Mouse (Mus musculus): ENCODE data around the gene Wwox. TPM values are rescaled to one million over a fixed set of nuclear protein-coding genes. Genes with fewer than 3 reads are reported as not detected.

The Wwox gene
- polyA plus RNA-seq, 1 experiment from 2014 or later: 12.9 TPM

DNA sequence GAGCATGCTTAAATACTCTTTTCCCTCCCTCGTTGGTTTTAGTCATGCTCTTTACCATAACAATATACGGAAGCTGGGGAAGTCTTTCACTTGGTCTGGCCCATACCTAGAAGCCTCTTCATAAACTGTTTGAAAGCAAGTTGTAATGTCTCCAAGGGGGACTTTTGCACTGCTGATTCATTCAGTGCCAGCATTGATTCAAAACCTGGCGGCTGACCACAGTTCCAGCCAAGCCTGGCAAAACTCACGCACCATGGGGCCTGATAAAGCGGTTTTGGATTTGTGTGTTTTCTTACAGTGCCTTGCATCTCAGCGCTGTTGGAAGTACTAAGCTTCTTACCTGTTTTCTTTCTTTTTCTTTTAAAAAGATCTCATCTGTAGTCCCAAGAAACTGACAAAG lies 834.5 kb downstream of the Wwox start:
- peak; percentile 33 for DNase-seq
- no peak overlapping the region for H3K4me3 ChIP-seq (replicated peaks; ENCODE audit: low read depth, low read length)
- no peaks in the 10 kb centered on the region for H3K27me3 ChIP-seq (ENCODE audit: control insufficient read depth, insufficient read depth, low read length)
- no peaks in the 10 kb centered on the region for H3K9me3 ChIP-seq (ENCODE audit: control insufficient read depth, low read length)
- H3K4me2 ChIP-seq (ENCODE audit: low read length): no peak overlapping the region
- 55% methylated on average over 6 of the region's 6 CpGs for WGBS
- no peak for ATAC-seq (ENCODE audit: low FRiP score, low TSS enrichment)
- H3K4me1 ChIP-seq (ENCODE audit: control insufficient read depth, insufficient read depth, low read length): no peaks in the 10 kb centered on the region
- H3K9ac ChIP-seq (replicated peaks; ENCODE audit: low read length): no peak overlapping the region
- no peak overlapping the region for H3K27ac ChIP-seq (replicated peaks; ENCODE audit: low read depth, low read length)
- no peaks in the 10 kb centered on the region for H3K36me3 ChIP-seq (ENCODE audit: control insufficient read depth, insufficient read depth, low read length)

DNA sequence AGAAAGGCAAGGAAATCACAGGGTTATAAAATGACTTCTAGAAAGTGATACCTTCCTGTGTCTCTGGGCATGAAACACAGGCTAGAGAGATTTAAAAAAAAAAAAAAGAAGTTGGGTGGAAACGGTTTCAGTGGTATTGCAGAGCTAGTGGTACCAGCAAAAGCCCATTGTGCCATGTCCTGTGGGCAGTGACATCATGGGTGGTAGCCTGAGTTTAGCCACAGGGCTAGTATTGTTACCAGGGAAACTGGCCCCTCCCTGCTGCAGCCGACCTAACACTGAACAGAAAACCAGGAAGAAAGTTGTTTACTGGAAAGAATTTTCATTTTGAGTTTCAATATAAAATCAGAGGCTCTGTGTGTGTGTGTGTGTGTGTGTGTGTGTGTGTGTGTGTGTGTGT lies 836.8 kb downstream of the Wwox start:
- 66% methylated on average over 2 of the region's 2 CpGs for WGBS
- no peak overlapping the region for H3K4me2 ChIP-seq (ENCODE audit: low read length)
- H3K4me3 ChIP-seq (replicated peaks; ENCODE audit: low read depth, low read length): no peak overlapping the region
- no peak overlapping the region for H3K27ac ChIP-seq (replicated peaks; ENCODE audit: low read depth, low read length)
- H3K9me3 ChIP-seq (ENCODE audit: control insufficient read depth, low read length): no peaks in the 10 kb centered on the region
- no peaks in the 10 kb centered on the region for H3K4me1 ChIP-seq (ENCODE audit: control insufficient read depth, insufficient read depth, low read length)
- no peak for ATAC-seq (ENCODE audit: low FRiP score, low TSS enrichment)
- DNase-seq: no peak
- H3K27me3 ChIP-seq (ENCODE audit: control insufficient read depth, insufficient read depth, low read length): no peaks in the 10 kb centered on the region
- H3K36me3 ChIP-seq (ENCODE audit: control insufficient read depth, insufficient read depth, low read length): no peaks in the 10 kb centered on the region
- H3K9ac ChIP-seq (replicated peaks; ENCODE audit: low read length): no peak overlapping the region

DNA sequence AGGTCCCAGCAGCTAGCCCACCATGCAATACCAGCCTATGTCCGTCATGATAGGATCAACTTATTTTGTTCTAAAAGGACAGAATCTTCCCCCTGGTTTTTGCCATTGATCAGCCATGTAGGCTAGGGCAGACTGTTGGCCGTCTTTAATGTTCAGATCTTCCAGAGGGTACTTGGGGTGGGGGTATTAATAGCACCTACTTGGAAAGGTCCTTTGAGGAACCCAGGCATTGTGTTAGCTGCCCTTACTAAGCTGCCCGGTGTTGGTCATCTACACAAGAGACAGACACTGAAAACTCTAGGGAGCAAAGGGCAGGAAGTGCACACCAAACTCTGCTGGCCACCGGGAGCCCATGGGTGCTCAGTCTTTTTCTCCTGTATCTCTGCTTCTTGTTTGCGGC lies 838.8 kb downstream of the Wwox start:
- H3K36me3 ChIP-seq (ENCODE audit: control insufficient read depth, insufficient read depth, low read length): no peaks in the 10 kb centered on the region
- H3K4me2 ChIP-seq (ENCODE audit: low read length): no peak overlapping the region
- no peak overlapping the region for H3K9ac ChIP-seq (replicated peaks; ENCODE audit: low read length)
- H3K27ac ChIP-seq (replicated peaks; ENCODE audit: low read depth, low read length): no peak overlapping the region
- DNase-seq: no peak
- ATAC-seq (ENCODE audit: low FRiP score, low TSS enrichment): no peak
- WGBS: 72% methylated on average over 5 of the region's 5 CpGs
- H3K9me3 ChIP-seq (ENCODE audit: control insufficient read depth, low read length): no peaks in the 10 kb centered on the region
- no peak overlapping the region for H3K4me3 ChIP-seq (replicated peaks; ENCODE audit: low read depth, low read length)
- no peaks in the 10 kb centered on the region for H3K27me3 ChIP-seq (ENCODE audit: control insufficient read depth, insufficient read depth, low read length)
- no peaks in the 10 kb centered on the region for H3K4me1 ChIP-seq (ENCODE audit: control insufficient read depth, insufficient read depth, low read length)

DNA sequence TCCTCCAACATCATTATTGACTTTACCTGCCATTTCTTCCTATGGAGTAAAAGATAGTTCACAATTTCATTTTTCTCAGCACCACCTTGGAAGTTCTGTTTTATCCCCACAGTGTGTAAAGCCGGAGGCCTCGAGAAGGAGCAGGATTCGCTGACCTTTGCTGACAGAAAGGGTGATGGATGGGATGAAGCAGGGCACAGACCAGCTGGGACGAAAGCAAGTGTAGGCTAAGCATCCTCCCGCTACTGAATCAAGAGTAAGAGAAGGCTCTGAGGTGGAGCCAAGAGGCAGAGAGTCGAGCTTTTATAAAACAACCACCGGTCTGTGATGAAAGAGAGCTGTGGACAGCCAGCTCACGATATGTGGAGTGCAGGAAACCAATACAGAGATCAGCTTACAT lies 850.8 kb downstream of the Wwox start:
- WGBS: 90% methylated on average over 8 of the region's 8 CpGs
- no peak overlapping the region for H3K27ac ChIP-seq (replicated peaks; ENCODE audit: low read depth, low read length)
- H3K4me1 ChIP-seq (ENCODE audit: control insufficient read depth, insufficient read depth, low read length): no peaks in the 10 kb centered on the region

DNA sequence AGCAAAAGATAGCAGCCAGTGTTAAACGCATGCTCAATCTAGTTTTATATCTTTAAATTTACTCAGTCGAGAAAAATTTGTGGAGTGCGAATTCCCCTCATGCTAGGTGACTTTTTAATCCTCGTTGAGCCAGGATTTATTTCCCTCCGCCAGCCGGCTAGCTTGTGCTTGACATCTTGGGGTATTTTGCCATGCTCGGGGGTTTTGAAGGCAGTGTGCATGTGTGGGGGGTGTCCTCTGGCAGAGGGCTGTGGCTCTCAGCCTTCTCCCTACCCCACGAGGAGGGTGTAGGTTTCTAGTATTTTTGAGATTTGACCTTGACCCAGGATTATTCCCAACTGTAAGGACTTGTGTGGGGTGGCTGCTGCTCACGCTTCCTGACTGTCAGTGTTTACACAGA lies 857.3 kb downstream of the Wwox start:
- Histone ChIP-seq H3K4me1 (ENCODE audit: control insufficient read depth, insufficient read depth, low read length) (no peaks in the 10 kb centered on the region), H3K9me3 (ENCODE audit: control insufficient read depth, low read length) (no peaks in the 10 kb centered on the region), H3K27ac (replicated peaks; ENCODE audit: low read depth, low read length) (no peak overlapping the region), H3K27me3 (ENCODE audit: control insufficient read depth, insufficient read depth, low read length) (no peaks in the 10 kb centered on the region), H3K4me3 (replicated peaks; ENCODE audit: low read depth, low read length) (no peak overlapping the region), H3K4me2 (ENCODE audit: low read length) (no peak overlapping the region), H3K36me3 (ENCODE audit: control insufficient read depth, insufficient read depth, low read length) (no peaks in the 10 kb centered on the region), H3K9ac (replicated peaks; ENCODE audit: low read length) (no peak overlapping the region)
- 51% methylated on average over 9 of the region's 9 CpGs for WGBS
- no peak for ATAC-seq (ENCODE audit: low FRiP score, low TSS enrichment)
- peak; percentile 21 for DNase-seq

More for the DNA sequence above, 850.8 kb downstream of the Wwox start:
- ATAC-seq (ENCODE audit: low FRiP score, low TSS enrichment) (no peak), DNase-seq (no peak)
- H3K9ac ChIP-seq (replicated peaks; ENCODE audit: low read length): no peak overlapping the region
- no peaks in the 10 kb centered on the region; the same call in 1 of the 2 replicates for H3K9me3 ChIP-seq (ENCODE audit: control insufficient read depth, low read length)
- H3K36me3 ChIP-seq (ENCODE audit: control insufficient read depth, insufficient read depth, low read length): no peaks in the 10 kb centered on the region
- H3K4me3 ChIP-seq (replicated peaks; ENCODE audit: low read depth, low read length): no peak overlapping the region
- H3K27me3 ChIP-seq (ENCODE audit: control insufficient read depth, insufficient read depth, low read length): no peaks in the 10 kb centered on the region
- H3K4me2 ChIP-seq (ENCODE audit: low read length): no peak overlapping the region

DNA sequence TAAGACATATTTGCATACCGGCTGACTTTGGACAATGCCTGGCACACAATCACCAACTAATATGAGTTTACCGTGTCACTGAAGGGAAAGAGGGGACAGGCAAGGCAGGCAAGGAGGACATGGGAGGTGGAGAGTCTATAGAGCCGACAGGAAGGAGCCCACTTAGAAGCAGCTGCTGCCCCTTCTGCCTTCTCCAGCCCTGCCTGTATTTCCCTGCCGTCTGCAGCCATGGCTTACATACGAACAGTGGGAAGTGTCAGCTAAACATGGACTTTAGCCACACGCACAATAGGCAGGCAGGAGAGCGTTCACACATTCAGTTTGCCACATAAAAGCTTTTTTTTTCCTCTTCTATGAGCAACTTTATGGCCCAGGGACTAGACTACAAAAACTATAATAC lies 863.0 kb downstream of the Wwox start:
- Histone ChIP-seq H3K4me1 (ENCODE audit: control insufficient read depth, insufficient read depth, low read length) (peaks cover 3% of the 10 kb centered on the region; the same call in 1 of the 2 replicates), H3K36me3 (ENCODE audit: control insufficient read depth, insufficient read depth, low read length) (no peaks in the 10 kb centered on the region), H3K9me3 (ENCODE audit: control insufficient read depth, low read length) (no peaks in the 10 kb centered on the region), H3K4me2 (ENCODE audit: low read length) (no peak overlapping the region), H3K4me3 (replicated peaks; ENCODE audit: low read depth, low read length) (no peak overlapping the region), H3K27ac (replicated peaks; ENCODE audit: low read depth, low read length) (no peak overlapping the region), H3K9ac (replicated peaks; ENCODE audit: low read length) (no peak overlapping the region), H3K27me3 (ENCODE audit: control insufficient read depth, insufficient read depth, low read length) (no peaks in the 10 kb centered on the region)
- 20% methylated on average over 7 of the region's 7 CpGs for WGBS
- peak; percentile 43 for DNase-seq
- no peak for ATAC-seq (ENCODE audit: low FRiP score, low TSS enrichment)

DNA sequence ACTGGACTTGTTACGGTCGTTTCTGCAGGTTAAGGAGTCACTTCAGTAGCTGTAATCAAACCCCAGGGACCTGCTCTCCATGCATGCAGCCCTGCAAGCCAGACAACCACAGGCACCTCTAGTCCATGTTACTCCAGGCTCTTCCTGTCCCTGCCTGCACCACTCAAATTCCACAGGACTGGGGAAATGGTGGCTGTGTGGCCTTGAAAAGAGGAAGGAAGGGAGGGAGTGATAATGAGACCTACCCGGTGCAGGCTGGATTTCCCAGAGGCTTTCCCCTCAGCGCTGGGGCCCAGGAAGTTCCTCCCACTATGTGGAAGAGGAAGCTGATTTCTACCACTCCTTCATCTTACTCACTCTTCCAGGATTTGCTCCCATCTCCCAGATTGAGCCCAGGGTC lies 868.0 kb downstream of the Wwox start:
- no peaks in the 10 kb centered on the region for H3K36me3 ChIP-seq (ENCODE audit: control insufficient read depth, insufficient read depth, low read length)
- DNase-seq (no peak), ATAC-seq (ENCODE audit: low FRiP score, low TSS enrichment) (no peak)
- no peak overlapping the region for H3K4me3 ChIP-seq (replicated peaks; ENCODE audit: low read depth, low read length)
- H3K4me1 ChIP-seq (ENCODE audit: control insufficient read depth, insufficient read depth, low read length): no peaks in the 10 kb centered on the region; the same call in 1 of the 2 replicates
- H3K4me2 ChIP-seq (ENCODE audit: low read length): no peak overlapping the region
- H3K27me3 ChIP-seq (ENCODE audit: control insufficient read depth, insufficient read depth, low read length): no peaks in the 10 kb centered on the region
- H3K9ac ChIP-seq (replicated peaks; ENCODE audit: low read length): no peak overlapping the region
- WGBS: 64% methylated on average over 4 of the region's 4 CpGs
- H3K9me3 ChIP-seq (ENCODE audit: control insufficient read depth, low read length): no peaks in the 10 kb centered on the region
- H3K27ac ChIP-seq (replicated peaks; ENCODE audit: low read depth, low read length): no peak overlapping the region

DNA sequence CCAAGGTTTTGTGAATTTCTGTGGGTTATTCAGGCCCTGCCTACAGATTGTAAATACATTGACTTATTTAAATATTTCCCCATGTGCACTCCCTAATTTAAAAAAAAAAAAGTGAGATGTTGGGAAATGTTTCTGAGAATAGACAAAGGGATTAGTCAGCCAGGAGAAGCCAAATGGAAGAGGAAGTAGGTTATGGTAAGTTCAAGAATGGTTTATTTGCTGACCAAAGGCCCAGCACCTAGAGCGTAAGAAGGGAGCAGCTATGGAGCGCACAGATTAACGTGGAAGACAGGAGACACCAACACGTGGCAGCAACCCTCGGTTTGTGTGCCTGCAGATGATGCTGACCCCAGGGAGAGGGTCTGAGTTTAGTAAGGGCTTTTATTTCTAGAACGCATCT lies 871.5 kb downstream of the Wwox start:
- 89% methylated on average over 6 of the region's 6 CpGs for WGBS
- Histone ChIP-seq H3K27me3 (ENCODE audit: control insufficient read depth, insufficient read depth, low read length) (no peaks in the 10 kb centered on the region), H3K9ac (replicated peaks; ENCODE audit: low read length) (no peak overlapping the region), H3K4me3 (replicated peaks; ENCODE audit: low read depth, low read length) (no peak overlapping the region), H3K4me2 (ENCODE audit: low read length) (no peak overlapping the region), H3K9me3 (ENCODE audit: control insufficient read depth, low read length) (no peaks in the 10 kb centered on the region), H3K27ac (replicated peaks; ENCODE audit: low read depth, low read length) (no peak overlapping the region), H3K4me1 (ENCODE audit: control insufficient read depth, insufficient read depth, low read length) (no peaks in the 10 kb centered on the region), H3K36me3 (ENCODE audit: control insufficient read depth, insufficient read depth, low read length) (no peaks in the 10 kb centered on the region)
- ATAC-seq (ENCODE audit: low FRiP score, low TSS enrichment) (no peak), DNase-seq (no peak)

DNA sequence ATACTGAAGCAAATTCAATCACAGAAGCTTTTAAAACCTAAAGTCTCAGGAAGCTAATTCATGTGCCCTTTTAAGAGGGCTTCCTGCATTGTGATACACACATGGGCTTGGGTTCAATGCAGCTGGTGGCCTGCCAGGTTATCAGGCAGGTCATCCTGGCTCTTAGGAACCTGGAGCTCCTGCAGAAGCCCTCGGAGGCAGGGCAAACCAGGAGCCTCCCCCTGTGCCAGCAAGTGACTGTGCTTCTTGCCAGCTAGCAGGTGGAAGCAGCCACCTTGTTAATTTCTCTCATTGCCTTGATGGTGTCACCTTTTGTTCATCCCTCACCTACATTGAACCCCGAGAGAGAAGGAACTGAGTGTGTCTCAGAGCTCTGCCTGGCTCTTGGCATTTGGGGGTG lies 872.9 kb downstream of the Wwox start:
- Histone ChIP-seq H3K4me3 (replicated peaks; ENCODE audit: low read depth, low read length) (no peak overlapping the region), H3K9ac (replicated peaks; ENCODE audit: low read length) (no peak overlapping the region), H3K36me3 (ENCODE audit: control insufficient read depth, insufficient read depth, low read length) (no peaks in the 10 kb centered on the region), H3K4me2 (ENCODE audit: low read length) (no peak overlapping the region), H3K4me1 (ENCODE audit: control insufficient read depth, insufficient read depth, low read length) (no peaks in the 10 kb centered on the region), H3K9me3 (ENCODE audit: control insufficient read depth, low read length) (no peaks in the 10 kb centered on the region), H3K27ac (replicated peaks; ENCODE audit: low read depth, low read length) (no peak overlapping the region), H3K27me3 (ENCODE audit: control insufficient read depth, insufficient read depth, low read length) (no peaks in the 10 kb centered on the region)
- 73% methylated on average over 2 of the region's 2 CpGs for WGBS
- no peak for DNase-seq
- no peak for ATAC-seq (ENCODE audit: low FRiP score, low TSS enrichment)
